Mouse (Mus musculus) heart, embryonic 12.5 days (tissue): ENCODE results near the gene Nexn. TPM values are rescaled to one million over a fixed set of nuclear protein-coding genes. Genes with fewer than 3 reads are reported as not detected.
A peak's percentile ranks its signal among the peaks of the same experiment; 100 is the strongest.

Experiments
- ATAC-seq: fragments of 200-750 bp; cut with Nextera tagmentation; 2 replicates; pipeline ENCODE4 v1.8.0; 2017; ENCODE audit warnings: moderate TSS enrichment, moderate library complexity; ENCODE audit not compliant: insufficient number of reproducible peaks, low FRiP score
- H3K27ac ChIP-seq: fragments of 300-500 bp; sonication (generic); 2 replicates; pipeline ENCODE4 v1.5.1; 2016; ENCODE audit warnings: mild to moderate bottlenecking, moderate library complexity; ENCODE audit not compliant: poor library complexity, severe bottlenecking
- H3K27me3 ChIP-seq: fragments of 300-500 bp; sonication (generic); replicated peaks from 2 replicates; pipeline ENCODE4 v1.6.1; 2016; ENCODE audit warnings: mild to moderate bottlenecking, moderate library complexity
- H3K36me3 ChIP-seq: fragments of 300-500 bp; sonication (generic); 2 replicates; pipeline ENCODE4 v1.6.1; 2016; ENCODE audit warnings: mild to moderate bottlenecking, moderate library complexity
- H3K4me1 ChIP-seq: fragments of 300-500 bp; sonication (generic); replicated peaks from 2 replicates; pipeline ENCODE4 v1.6.1; 2016; ENCODE audit warnings: mild to moderate bottlenecking
- H3K4me2 ChIP-seq: fragments of 300-500 bp; sonication (generic); 2 replicates; pipeline ENCODE4 v1.6.1; 2016; ENCODE audit warnings: mild to moderate bottlenecking, moderate library complexity
- H3K4me3 ChIP-seq: fragments of 300-500 bp; sonication (generic); 2 replicates; pipeline ENCODE4 v1.5.1; 2016; ENCODE audit warnings: mild to moderate bottlenecking
- H3K9ac ChIP-seq: fragments of 300-500 bp; sonication (generic); 2 replicates; pipeline ENCODE4 v1.6.1; 2016; ENCODE audit warnings: mild to moderate bottlenecking, moderate library complexity
- H3K9me3 ChIP-seq: fragments of 300-500 bp; sonication (generic); replicated peaks from 2 replicates; pipeline ENCODE4 v1.6.1; 2016; ENCODE audit warnings: mild to moderate bottlenecking, moderate library complexity
- WGBS: fragments of 180-500 bp; shearing (Covaris S2); methylation state at CpG from one replicate; pipeline ENCODE4 v1.1.7; 2016; 5-methylcytosine and 5-hydroxymethylcytosine counted together
- polyA plus RNA-seq: library from polyadenylated mRNA; unstranded; fragments of >200 nt; fragmentation: Nextera tagmentation; extraction: Ambion mirVana; gene quantifications from 2 replicates; pipeline ENCODE4 v1.2.1, GENCODE M21; 2016

The Nexn gene
- polyA plus RNA-seq, 1 experiment from 2014 or later, result 226 TPM

GRCm38 (mm10) chr3:152238836-152239235 lies 27.3 kb downstream of the Nexn start:
- H3K36me3 ChIP-seq, result peaks cover 52% of the 10 kb centered on the region
- H3K4me1 ChIP-seq, result no peaks in the 10 kb centered on the region
- no peak overlapping the region for H3K27ac ChIP-seq
- no peak overlapping the region for H3K4me2 ChIP-seq
- ATAC-seq, result no peak
- H3K9ac ChIP-seq, result no peak overlapping the region
- H3K9me3 ChIP-seq, result no peaks in the 10 kb centered on the region
- no peaks in the 10 kb centered on the region for H3K27me3 ChIP-seq
- 60% methylated on average over 2 of the region's 2 CpGs for WGBS
- H3K4me3 ChIP-seq, result no peak overlapping the region

GRCm38 (mm10) chr3:152235805-152236204 lies 30.3 kb downstream of the Nexn start:
- ATAC-seq, result no peak
- Histone ChIP-seq H3K4me2 (no peak overlapping the region), H3K4me3 (no peak overlapping the region), H3K27ac (no peak overlapping the region), H3K36me3 (peaks cover 43% of the 10 kb centered on the region), H3K4me1 (no peaks in the 10 kb centered on the region; the same call in none of the 2 replicates), H3K9ac (no peak overlapping the region), H3K27me3 (no peaks in the 10 kb centered on the region), H3K9me3 (no peaks in the 10 kb centered on the region)
- 97% methylated on average over 1 of the region's 1 CpGs for WGBS

GRCm38 (mm10) chr3:152235238-152235637 lies 30.9 kb downstream of the Nexn start:
- Histone ChIP-seq H3K36me3 (peaks cover 41% of the 10 kb centered on the region), H3K27me3 (no peaks in the 10 kb centered on the region), H3K4me3 (no peak overlapping the region), H3K9ac (no peak overlapping the region), H3K4me2 (no peak overlapping the region), H3K4me1 (no peaks in the 10 kb centered on the region; the same call in none of the 2 replicates), H3K9me3 (no peaks in the 10 kb centered on the region), H3K27ac (no peak overlapping the region)
- WGBS, result 88% methylated on average over 1 of the region's 1 CpGs
- no peak for ATAC-seq

DNA sequence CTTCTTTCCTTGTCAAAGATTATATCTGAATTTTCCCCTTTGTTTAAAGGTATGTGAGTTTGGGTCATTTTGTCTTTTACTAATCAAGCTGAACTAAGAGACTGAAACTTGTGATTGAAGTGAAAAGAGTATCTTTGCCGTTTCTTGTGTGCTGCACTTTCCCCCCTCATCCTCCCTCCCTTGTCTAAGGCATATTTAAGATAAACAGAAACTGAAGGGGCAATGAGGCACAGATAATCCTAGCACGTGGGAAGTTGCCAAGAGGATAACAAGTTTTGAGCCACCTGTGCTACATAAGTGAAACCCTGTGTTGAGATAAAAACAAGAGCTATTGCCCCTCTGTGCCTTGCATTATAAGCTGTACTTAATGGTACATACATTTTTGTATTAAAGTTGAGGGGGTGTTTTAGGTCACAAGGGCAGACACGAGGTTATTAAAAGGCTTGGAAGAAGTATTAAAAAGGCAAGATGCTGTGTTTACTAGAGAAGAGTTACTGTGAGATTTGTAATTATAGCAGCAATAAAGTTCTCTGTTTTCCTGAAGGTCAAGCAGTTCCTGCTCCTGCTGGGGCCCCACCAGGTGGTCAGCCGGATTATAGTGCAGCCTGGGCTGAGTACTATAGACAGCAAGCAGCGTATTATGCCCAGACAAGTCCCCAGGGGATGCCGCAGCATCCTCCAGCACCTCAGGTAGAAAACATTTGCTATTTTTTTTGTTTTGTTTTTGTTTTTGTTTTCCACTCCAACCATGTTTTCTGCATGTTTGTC lies 34.6 kb downstream of the Nexn start:
- H3K4me1 ChIP-seq, result no peaks in the 10 kb centered on the region; the same call in none of the 2 replicates
- H3K27ac ChIP-seq, result peak overlapping the region; percentile 27; the same call in 1 of the 2 replicates
- no peaks in the 10 kb centered on the region for H3K9me3 ChIP-seq
- no peak overlapping the region for H3K4me3 ChIP-seq
- no peak overlapping the region for H3K9ac ChIP-seq
- no peaks in the 10 kb centered on the region for H3K27me3 ChIP-seq
- no peak for ATAC-seq
- 47% methylated on average over 6 of the region's 6 CpGs for WGBS
- no peak overlapping the region for H3K4me2 ChIP-seq
- peaks cover 47% of the 10 kb centered on the region for H3K36me3 ChIP-seq

GRCm38 (mm10) chr3:152229271-152229670 lies 36.9 kb downstream of the Nexn start:
- Histone ChIP-seq H3K9ac (no peak overlapping the region), H3K4me2 (no peak overlapping the region), H3K9me3 (no peaks in the 10 kb centered on the region), H3K36me3 (peaks cover 61% of the 10 kb centered on the region), H3K27ac (no peak overlapping the region), H3K4me3 (no peak overlapping the region), H3K4me1 (no peaks in the 10 kb centered on the region; the same call in none of the 2 replicates), H3K27me3 (no peaks in the 10 kb centered on the region)
- no peak for ATAC-seq
- 88% methylated on average over 5 of the region's 5 CpGs for WGBS

DNA sequence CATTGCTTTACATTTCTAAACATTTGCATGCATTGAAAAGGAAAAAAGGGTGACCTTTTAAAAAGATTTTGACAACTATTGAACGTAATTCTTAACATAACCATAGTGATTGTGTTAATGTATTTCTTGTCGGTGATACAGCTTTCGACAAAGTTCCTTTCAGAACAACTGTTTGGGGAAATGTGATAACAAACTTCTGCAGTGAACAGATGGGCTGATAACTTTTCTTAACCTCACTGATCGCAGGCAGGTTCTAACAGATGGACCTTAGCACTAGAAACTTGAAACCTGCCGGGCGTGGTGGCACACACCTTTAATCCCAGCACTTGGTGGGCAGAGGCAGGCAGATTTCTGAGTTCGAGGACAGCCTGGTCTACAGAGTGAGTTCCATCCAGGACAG lies 37.3 kb downstream of the Nexn start:
- H3K27me3 ChIP-seq, result no peaks in the 10 kb centered on the region
- H3K4me1 ChIP-seq, result no peaks in the 10 kb centered on the region; the same call in none of the 2 replicates
- peaks cover 65% of the 10 kb centered on the region for H3K36me3 ChIP-seq
- WGBS, result 91% methylated on average over 7 of the region's 7 CpGs
- no peak overlapping the region for H3K27ac ChIP-seq
- no peak for ATAC-seq
- H3K4me3 ChIP-seq, result no peak overlapping the region
- no peaks in the 10 kb centered on the region for H3K9me3 ChIP-seq
- H3K4me2 ChIP-seq, result no peak overlapping the region
- no peak overlapping the region for H3K9ac ChIP-seq

DNA sequence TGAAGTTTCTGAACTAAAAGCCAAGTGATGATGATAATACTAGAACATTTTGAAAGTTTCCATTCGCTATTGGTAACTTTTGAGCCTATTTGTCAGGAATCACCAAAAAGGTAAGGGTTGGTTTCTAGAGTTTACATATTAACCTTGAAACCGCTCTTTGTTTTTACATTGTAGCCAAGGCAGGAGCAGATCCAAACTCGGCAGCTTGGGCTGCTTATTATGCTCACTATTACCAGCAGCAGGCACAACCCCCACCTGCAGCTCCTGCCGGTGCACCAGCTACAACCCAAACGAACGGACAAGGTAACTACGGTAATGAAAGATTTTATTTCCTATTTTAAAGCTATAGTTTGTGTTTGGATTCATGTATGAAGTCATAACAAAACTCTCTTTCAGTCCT lies 40.2 kb downstream of the Nexn start:
- no peaks in the 10 kb centered on the region for H3K27me3 ChIP-seq
- no peaks in the 10 kb centered on the region for H3K9me3 ChIP-seq
- peaks cover 76% of the 10 kb centered on the region for H3K36me3 ChIP-seq
- H3K4me2 ChIP-seq, result no peak overlapping the region
- H3K4me1 ChIP-seq, result no peaks in the 10 kb centered on the region
- H3K9ac ChIP-seq, result no peak overlapping the region
- H3K4me3 ChIP-seq, result no peak overlapping the region
- 92% methylated on average over 7 of the region's 7 CpGs for WGBS
- no peak for ATAC-seq
- no peak overlapping the region for H3K27ac ChIP-seq

DNA sequence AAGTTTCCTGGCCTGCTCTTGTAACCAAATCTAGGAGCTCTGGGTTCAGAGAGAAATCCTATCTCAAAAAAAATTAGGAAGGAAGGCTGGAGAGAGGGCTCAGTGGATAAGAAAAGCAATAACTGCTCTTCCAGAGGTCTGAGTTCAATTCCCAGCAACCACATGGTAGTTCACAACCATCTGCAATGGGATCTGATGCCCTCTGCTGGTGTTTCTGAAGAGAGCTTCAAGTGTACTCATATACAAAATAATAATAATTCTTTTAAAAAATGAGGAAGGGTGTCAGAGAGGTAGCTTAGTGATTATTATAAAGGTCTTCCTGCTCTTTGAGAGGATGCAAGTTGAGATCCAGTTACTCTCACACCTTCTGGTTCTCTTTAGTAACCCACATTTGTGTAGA lies 41.2 kb downstream of the Nexn start:
- Histone ChIP-seq H3K4me3 (no peak overlapping the region), H3K36me3 (peaks cover 79% of the 10 kb centered on the region), H3K4me2 (no peak overlapping the region), H3K27ac (no peak overlapping the region), H3K9ac (no peak overlapping the region), H3K9me3 (no peaks in the 10 kb centered on the region), H3K4me1 (no peaks in the 10 kb centered on the region), H3K27me3 (no peaks in the 10 kb centered on the region)
- ATAC-seq, result no peak

DNA sequence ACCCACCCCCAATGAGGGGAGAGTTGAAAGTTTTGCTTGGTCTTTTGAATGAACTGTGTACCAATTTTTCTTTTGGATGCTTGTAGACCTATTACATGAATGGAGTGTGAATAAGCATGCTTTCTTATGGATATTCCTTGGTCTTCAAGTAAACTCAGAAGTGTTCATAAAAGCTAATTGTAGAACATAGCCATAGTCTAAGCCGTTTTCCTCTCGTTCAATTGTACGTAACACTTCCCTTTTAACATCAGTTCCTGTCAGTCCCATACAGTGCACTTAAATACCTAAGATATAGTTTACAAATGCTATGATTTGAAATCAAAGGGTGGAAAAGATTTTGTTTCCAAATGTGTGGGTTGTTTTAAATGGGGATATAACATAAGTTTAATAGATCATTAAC lies 52.7 kb downstream of the Nexn start:
- 53% methylated on average over 3 of the region's 3 CpGs for WGBS
- no peak overlapping the region for H3K9ac ChIP-seq

DNA sequence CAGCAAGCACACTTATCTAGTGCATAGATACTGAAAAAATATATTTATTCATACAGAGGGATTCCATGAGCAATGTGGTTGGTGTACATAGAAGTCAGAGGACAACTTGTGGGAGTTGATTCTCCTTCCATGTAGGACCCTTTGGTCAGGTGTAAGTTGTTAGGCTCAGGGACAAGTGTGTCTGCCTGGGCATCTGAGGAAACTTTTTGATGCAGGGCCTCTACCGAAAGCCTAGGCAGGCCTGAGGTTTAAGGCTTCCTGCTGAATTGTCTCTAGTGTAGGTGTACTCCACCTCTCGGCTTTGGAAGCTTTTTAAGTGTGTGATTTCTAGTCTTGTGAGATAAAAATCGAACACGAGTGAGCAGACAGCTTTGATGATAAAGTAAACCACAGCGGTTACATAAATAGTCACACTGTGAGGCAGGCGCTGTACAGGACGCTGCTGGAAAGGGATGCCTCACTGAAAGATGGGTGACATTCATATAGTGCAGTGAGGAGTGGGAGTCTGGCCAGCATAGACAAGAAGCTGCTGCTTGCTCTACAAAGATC lies 54.3 kb downstream of the Nexn start:
- Histone ChIP-seq H3K36me3 (peaks cover 17% of the 10 kb centered on the region), H3K4me2 (peak overlapping the region; percentile 83), H3K27ac (peak overlapping the region; percentile 100), H3K9me3 (no peaks in the 10 kb centered on the region), H3K9ac (peak overlapping the region; percentile 100), H3K27me3 (no peaks in the 10 kb centered on the region), H3K4me1 (peaks cover 20% of the 10 kb centered on the region), H3K4me3 (peak overlapping the region; percentile 97)
- 5% methylated on average over 7 of the region's 7 CpGs for WGBS
- ATAC-seq, result no peak

More for the DNA sequence above, 52.7 kb downstream of the Nexn start:
- no peak for ATAC-seq
- Histone ChIP-seq H3K4me2 (peak overlapping the region; percentile 55), H3K9me3 (no peaks in the 10 kb centered on the region), H3K4me1 (peaks cover 19% of the 10 kb centered on the region), H3K27ac (no peak overlapping the region), H3K36me3 (peaks cover 31% of the 10 kb centered on the region), H3K27me3 (no peaks in the 10 kb centered on the region), H3K4me3 (peak overlapping the region; percentile 22; the same call in 1 of the 2 replicates)

DNA sequence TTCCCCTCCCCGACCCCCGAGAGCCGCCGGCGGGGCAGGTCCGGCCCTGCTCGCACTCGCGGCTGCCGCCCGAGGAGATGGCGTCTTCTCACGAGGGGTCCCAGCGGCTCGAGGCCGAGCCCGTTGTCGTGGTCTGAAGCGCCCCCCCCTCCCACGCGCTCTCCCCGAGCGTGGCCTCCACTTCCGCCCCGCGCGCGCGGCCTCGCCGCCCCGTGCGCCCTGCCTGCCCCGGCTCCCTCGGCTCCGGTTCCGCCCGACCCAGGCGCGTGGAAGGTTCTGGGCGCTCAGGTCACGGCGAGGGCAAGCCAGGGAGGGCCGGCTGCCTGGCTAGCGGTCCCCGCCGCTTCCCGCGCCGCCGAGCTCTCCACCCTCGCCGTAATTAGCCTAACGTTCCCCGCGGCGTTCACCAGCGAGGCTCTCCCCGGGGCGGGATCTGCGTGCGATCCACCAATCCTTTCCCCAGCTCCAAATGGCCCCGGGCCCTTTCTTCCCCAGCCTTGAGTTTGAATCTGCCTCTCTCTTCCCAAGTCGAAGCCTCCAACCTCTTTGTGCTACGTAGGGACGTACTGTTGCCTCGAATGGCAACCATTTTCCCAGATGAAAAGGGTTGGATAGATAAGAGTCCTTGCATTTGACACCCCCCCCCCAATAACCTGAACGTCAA lies 55.3 kb downstream of the Nexn start:
- no peaks in the 10 kb centered on the region for H3K27me3 ChIP-seq
- peak overlapping the region; percentile 100 for H3K27ac ChIP-seq
- H3K9ac ChIP-seq, result peak overlapping the region; percentile 100
- H3K36me3 ChIP-seq, result peaks cover 8% of the 10 kb centered on the region; the same call in 1 of the 2 replicates
- peak; percentile 69 for ATAC-seq
- H3K4me3 ChIP-seq, result peak overlapping the region; percentile 97
- under 1% methylated on average over 66 of the region's 68 CpGs for WGBS
- H3K9me3 ChIP-seq, result no peaks in the 10 kb centered on the region
- peaks cover 20% of the 10 kb centered on the region for H3K4me1 ChIP-seq
- H3K4me2 ChIP-seq, result peak overlapping the region; percentile 83
